Mouse (Mus musculus) embryonic fibroblast, embryonic 13.5 days (primary cell): ENCODE measurements around the gene Steap3. TPM values are rescaled to one million over a fixed set of nuclear protein-coding genes. Genes with fewer than 3 reads are reported as not detected.

Experiments
- H3K27ac ChIP-seq: 2 replicates; pipeline ENCODE4 v1.5.1; 2012; ENCODE audit warnings: low read length, control low read depth, inconsistent platforms; ENCODE audit not compliant: insufficient read depth
- H3K4me1 ChIP-seq: 2 replicates; pipeline ENCODE4 v1.6.1; 2011; ENCODE audit warnings: low read length; ENCODE audit not compliant: control insufficient read depth, insufficient read depth
- H3K4me3 ChIP-seq: 2 replicates; pipeline ENCODE4 v1.5.1; 2011; ENCODE audit warnings: mild to moderate bottlenecking, control low read depth, low read length; ENCODE audit not compliant: insufficient read depth
- CTCF ChIP-seq: IDR thresholded peaks from 2 replicates; pipeline ENCODE4 v1.5.1; 2011; ENCODE audit warnings: mild to moderate bottlenecking, control low read depth, low read length, moderate library complexity, borderline replicate concordance; ENCODE audit not compliant: insufficient read depth
- POLR2A ChIP-seq: IDR thresholded peaks from 2 replicates; pipeline ENCODE4 v1.6.1; 2011; ENCODE audit warnings: low read depth, mild to moderate bottlenecking, control low read depth, low read length, moderate library complexity
- polyA plus RNA-seq: library from polyadenylated mRNA; stranded (reverse); fragments of >200 nt; gene quantifications from 2 replicates; pipeline ENCODE4 v1.2.4, GENCODE M21; 2011; ENCODE audit warnings: low read depth; ENCODE audit not compliant: missing spikeins, insufficient read length

Gene Steap3
- polyA plus RNA-seq, 1 experiment = 23.2 TPM

- Histone ChIP-seq H3K27ac (no peak overlapping the region), H3K4me1 (peaks cover 2% of the 10 kb centered on the region; the same call in 1 of the 2 replicates), H3K4me3 (no peak overlapping the region)
- TF ChIP-seq CTCF (no peak), POLR2A (no peak)
Measured at GRCm38 (mm10) chr1:120208502-120209230, 63.8 kb downstream of the Steap3 start.

DNA sequence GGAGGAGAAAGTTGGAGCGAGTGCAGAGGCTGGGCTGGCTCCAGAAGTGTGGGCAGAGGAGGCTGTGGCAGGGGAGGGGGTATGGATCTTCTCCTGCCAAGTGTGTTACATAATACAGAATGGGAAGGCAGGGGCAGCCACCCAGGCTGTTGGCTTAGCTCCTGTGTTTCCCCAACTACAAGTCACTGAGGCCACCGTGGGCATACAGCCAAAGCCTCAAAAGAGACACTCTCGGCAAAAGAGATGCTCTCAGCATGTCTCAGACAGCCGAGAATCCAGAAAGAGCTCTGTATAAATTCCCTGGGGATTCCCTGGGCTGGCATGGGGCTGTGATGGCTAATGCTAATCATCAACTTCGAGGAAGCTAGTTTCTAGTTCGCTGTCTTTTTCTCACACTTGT lies 64.9 kb downstream of the Steap3 start:
- H3K4me3 ChIP-seq = no peak overlapping the region
- peaks cover 2% of the 10 kb centered on the region; the same call in 1 of the 2 replicates for H3K4me1 ChIP-seq
- TF ChIP-seq POLR2A = no peak
- no peak for TF ChIP-seq CTCF
- no peak overlapping the region for H3K27ac ChIP-seq

GRCm38 (mm10) chr1:120204834-120205233 lies 67.7 kb downstream of the Steap3 start:
- no peak for TF ChIP-seq CTCF
- TF ChIP-seq POLR2A = no peak
- Histone ChIP-seq H3K27ac (no peak overlapping the region), H3K4me3 (no peak overlapping the region), H3K4me1 (peaks cover 2% of the 10 kb centered on the region; the same call in 1 of the 2 replicates)

GRCm38 (mm10) chr1:120203836-120204235 lies 68.7 kb downstream of the Steap3 start:
- TF ChIP-seq CTCF (no peak), POLR2A (no peak)
- Histone ChIP-seq H3K4me3 (no peak overlapping the region), H3K27ac (no peak overlapping the region), H3K4me1 (peaks cover 2% of the 10 kb centered on the region; the same call in 1 of the 2 replicates)

- H3K27ac ChIP-seq = no peak overlapping the region
- peaks cover 2% of the 10 kb centered on the region; the same call in 1 of the 2 replicates for H3K4me1 ChIP-seq
- no peak overlapping the region for H3K4me3 ChIP-seq
- TF ChIP-seq POLR2A (no peak), CTCF (no peak)
Measured at GRCm38 (mm10) chr1:120202542-120202941, 70.0 kb downstream of the Steap3 start.

- no peak overlapping the region for H3K27ac ChIP-seq
- no peak overlapping the region for H3K4me3 ChIP-seq
- H3K4me1 ChIP-seq = no peaks in the 10 kb centered on the region
- TF ChIP-seq POLR2A = no peak
- TF ChIP-seq CTCF = no peak
Measured at GRCm38 (mm10) chr1:120198942-120199341, 73.6 kb downstream of the Steap3 start.

DNA sequence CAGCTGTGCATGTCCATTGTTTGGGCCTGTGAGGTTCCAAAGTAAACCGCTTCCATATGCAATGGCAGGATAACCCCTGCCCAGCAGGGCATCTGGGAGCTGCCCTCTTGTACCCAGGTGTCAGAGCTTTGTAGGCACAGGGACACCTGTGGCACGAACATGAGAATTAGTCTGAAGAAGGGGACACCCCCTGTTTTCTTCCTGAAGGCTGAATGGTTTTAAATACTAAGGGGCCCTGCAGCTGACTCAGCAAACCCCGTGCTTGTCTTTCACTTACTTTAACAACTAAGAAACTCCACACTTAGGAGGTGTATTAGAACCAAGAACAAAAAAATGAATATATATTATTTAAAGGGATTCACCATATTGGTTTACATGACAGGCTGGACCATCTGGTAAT lies 74.4 kb downstream of the Steap3 start:
- no peak overlapping the region for H3K27ac ChIP-seq
- no peak overlapping the region for H3K4me3 ChIP-seq
- no peaks in the 10 kb centered on the region for H3K4me1 ChIP-seq
- TF ChIP-seq CTCF = no peak
- no peak for TF ChIP-seq POLR2A

DNA sequence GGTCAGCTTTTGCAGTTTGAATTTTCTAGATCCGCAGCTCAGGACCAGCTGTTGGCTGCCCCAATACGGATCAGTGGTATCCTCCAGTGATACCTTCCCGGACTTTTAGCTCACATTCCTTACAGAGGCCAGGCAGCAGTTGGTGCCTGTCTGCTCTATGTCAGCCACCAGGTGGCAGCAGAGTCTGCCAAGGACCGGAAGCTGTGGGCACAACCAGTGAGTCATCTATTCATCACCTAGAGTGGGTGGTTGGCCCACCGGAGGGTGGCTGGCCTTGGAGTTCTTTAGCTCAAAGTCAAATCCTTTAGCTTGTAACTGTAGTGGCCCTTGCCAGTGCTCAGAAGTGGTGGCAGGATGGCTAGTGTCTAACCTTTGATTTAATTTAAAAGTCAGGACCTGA lies 75.3 kb downstream of the Steap3 start:
- TF ChIP-seq POLR2A (no peak), CTCF (peak; percentile 92)
- no peaks in the 10 kb centered on the region for H3K4me1 ChIP-seq

DNA sequence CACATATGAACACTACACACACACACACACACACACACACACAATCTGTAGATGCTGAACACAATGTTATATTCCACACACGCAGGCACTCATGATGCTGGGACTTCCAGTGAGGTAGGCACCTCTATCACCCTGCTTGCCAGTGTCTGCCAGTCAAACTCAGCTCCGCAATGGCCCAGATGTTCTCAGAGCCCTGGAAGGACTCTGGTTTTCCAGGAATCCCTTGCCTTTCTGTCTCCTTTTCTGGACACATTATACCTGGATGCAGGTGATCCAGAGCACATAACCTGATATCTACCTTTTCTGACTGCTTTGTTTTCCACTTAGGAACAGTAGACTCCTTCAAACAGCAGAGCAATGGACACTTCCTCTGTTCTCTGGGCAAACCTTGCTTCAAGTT lies 75.8 kb downstream of the Steap3 start:
- TF ChIP-seq POLR2A = no peak
- TF ChIP-seq CTCF = no peak
- H3K4me3 ChIP-seq = no peak overlapping the region
- no peaks in the 10 kb centered on the region for H3K4me1 ChIP-seq
- H3K27ac ChIP-seq = no peak overlapping the region

More for the DNA sequence above, 75.3 kb downstream of the Steap3 start:
- Histone ChIP-seq H3K27ac (no peak overlapping the region), H3K4me3 (no peak overlapping the region)

- no peak overlapping the region for H3K4me3 ChIP-seq
- H3K27ac ChIP-seq = no peak overlapping the region
- H3K4me1 ChIP-seq = no peaks in the 10 kb centered on the region
- TF ChIP-seq POLR2A (no peak), CTCF (no peak)
Measured at GRCm38 (mm10) chr1:120195947-120196346, 76.6 kb downstream of the Steap3 start.
